Mouse (Mus musculus) cerebellum, postnatal 25 days (tissue): ENCODE data around the gene U2af2.
"Not testable (repeated sequence)": the region's sequence is repeated elsewhere in the genome, so short reads cannot be mapped to it uniquely, and the experiment has no call there.

Experiments
- DNase-seq, 2 experiments: peaks; one replicate each; pipeline ENCODE4 v3.0.0; 2021; ENCODE audit warnings: mixed read lengths in 2 of 2

The U2af2 gene

GRCm38 (mm10) chr7:5061774-5062359 lies at the start of gene U2af2:
Gene U2af2 (plus strand): TSS chr7:5062143.
- DNase-seq = peak; percentile 96 to 99

DNA sequence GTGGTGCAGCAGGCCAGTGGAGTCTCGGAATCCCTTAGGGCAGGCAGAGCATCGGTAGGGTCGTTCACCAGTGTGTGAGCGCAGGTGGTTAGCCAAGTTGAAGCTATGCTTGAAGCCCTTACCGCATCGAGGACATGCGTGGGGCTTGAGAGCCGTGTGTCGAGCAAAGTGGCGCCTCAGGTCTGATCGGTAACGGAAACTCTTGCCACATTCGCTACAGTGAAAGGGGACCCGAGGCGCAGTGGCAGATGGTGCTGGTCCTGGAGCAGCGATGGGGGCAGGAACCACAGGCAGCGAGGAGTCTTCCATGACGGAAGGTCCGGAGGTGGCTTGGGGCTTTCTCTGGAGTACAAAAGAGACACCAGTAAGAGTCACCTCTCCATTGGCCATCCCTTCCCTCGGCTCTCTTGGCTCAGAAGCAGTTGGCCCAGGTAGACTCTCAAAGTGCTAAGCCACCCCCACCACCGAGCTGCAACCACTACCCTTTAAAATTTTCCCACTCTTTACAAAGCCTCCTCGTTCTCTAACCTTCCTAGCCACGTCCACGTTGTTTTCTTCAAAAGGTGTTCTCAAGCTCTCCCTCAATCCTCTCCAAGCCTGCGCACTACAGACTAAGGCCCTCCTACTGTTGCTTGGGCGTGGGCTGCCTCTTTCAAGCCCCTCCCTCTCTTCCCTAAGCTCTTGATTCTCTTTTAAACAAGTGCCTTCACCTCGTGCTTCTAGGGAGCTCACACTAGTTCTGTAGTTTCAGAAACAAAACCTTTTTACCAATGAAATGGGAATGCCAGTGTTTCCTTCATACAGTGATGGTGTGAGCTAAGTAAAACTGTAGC lies 49.0 kb upstream of the U2af2 start:
- DNase-seq = no peak

- peak; percentile 97 for DNase-seq
These were observed 47.5 kb upstream of the U2af2 start, which contains the start of the genes Zfp524 and Fiz1 for GRCm38 (mm10) chr7:5014251-5015117. Gene Zfp524 (plus strand): TSS chr7:5014415. Gene Fiz1 (minus strand): TSS chr7:5014697.

GRCm38 (mm10) chr7:5015118-5016001 lies 46.6 kb upstream of the U2af2 start, which contains the start of gene Gm44973:
Gene Gm44973 (plus strand): TSS chr7:5015496.
- peak; percentile 93 to 96 for DNase-seq

DNA sequence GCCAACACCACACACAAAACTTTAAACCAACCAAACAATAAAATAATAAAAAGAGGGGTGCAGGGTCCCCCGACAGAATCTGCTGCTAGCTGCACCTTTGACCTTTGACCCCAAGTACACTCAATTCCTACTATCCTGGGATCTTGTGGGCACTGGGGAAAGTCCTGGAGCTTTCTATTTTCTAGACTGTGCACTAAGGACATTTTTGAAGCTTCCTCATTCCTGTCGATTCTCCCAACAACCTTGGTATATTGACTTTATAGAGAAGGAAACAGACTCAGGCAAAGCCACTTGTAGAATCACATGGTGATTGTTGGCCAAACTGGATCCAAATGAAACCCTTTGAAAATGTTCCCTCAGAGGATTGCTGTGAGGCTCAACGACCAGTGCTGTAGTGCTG lies 45.9 kb upstream of the U2af2 start:
- no peak for DNase-seq

GRCm38 (mm10) chr7:5016920-5017319 lies 45.0 kb upstream of the U2af2 start:
- no peak for DNase-seq

- DNase-seq = peak in 1 of 2 experiments; percentile 49
These were observed 44.6 kb upstream of the U2af2 start for GRCm38 (mm10) chr7:5017352-5017751.

DNA sequence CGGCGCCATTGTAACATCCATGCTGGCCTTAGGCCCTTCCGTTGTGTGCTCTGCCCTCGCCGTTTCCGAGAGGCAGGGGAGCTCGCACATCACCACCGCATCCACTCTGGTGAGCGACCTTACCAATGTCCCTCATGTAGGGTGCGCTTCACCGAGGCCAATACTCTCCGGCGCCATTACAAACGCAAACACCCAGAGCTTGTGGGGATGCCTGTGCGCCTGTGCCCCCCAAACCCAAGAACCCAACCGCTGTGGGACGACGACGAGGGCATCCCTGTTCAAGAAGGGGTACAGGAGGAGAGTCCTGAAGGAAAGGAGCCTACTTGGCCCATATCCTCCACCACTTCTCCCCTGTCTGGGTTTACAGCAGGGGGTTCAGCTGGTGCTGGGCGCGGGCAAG lies 44.0 kb upstream of the U2af2 start:
- no peak for DNase-seq

DNA sequence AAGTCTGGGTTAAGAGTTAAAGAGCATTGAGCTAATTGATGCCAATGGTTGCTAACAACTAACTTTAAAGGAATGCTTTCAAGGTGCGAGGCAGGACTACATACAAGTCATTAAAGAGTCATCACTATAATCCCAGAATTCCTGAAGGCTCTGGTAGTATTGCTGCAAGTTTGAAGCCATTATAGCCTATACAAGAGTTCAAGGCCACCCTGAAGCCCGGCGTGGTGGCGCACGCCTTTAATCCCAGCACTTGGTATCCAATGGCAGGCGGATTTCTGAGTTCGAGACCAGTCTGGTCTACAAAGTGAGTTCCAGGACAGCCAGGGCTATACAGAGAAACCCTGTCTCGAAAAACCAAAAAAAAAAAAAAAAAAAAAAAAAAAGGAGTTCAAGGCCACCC lies 42.4 kb upstream of the U2af2 start:
- DNase-seq = not testable (repeated sequence)

DNA sequence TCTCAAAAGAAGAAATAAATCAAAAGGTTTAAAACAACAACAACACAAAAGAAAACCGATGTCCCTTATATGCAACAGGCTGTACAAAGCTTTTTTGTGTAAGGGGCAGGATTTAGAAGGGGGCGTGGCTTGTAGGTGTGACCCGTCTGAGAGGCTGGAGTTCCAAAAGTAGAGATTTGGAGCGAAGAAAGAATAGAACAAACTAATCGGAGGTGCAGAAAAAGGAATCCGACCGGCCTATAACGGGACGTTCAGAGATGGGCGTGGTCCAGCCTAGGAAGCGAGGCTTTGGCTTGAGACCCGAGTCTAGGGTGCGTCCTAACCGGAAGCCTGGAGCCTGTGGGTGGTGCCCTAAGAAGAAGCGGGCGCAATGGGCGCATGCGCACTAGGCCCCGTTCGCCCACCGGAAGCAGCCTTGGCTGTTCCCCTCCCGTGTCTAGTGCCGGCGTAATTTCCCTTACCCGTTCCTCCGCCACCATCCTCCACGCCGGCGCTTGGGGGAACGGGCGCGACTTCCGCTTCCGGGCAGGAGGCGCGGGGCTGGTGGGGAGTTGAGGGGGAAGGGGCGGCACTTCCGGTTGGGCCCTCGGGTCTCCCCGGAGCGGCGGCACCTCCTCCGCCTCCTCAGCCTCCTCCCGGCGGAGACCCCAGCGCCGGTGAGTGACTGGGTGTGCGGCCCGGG lies 41.8 kb upstream of the U2af2 start, which contains the start of the genes Zfp865 and Ccdc106:
TSS of gene Zfp865 (plus strand) at position 377 of the 682 bp plus-strand sequence.
TSS of gene Ccdc106 (plus strand) at position 554 of the 682 bp plus-strand sequence.
- DNase-seq = peak; percentile 96 to 99

DNA sequence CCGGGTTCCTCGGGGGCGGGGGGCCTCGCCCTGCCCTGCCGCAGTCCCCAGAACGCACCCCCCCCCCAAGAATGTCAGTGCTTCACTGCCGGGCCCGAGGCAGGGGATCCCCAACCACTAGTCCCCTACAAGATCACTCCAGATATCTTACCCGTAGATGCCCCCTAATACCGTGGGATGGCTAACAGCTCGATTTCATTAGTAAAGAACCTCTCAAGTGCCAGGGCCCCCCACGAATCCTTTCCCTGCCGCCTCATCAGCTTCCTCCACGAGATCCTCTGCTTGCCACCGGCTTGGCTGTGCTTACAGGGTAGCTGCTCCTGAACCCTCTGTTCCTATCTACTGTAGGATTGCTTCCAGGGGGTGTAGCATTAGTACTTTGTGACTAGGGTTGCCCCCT lies 41.3 kb upstream of the U2af2 start:
- no peak for DNase-seq

DNA sequence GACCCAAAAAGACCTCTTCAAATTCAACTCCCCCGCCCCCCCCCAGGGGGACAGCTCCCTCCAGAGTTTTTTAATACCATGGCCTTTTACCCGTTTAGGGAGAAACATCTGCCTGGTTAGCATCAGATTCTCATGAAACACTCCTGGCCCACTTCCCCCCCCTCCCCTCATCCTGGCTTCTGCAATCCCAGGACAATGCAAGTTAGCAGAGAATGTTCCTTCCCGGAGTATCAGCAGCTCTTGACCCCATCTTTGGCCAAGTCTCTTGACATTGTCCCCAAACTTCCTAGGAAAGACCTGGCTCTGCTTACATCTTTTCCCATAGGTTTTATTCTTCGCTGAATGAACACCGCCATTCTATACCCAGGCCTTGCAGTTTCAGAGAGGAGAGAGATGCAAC lies 40.7 kb upstream of the U2af2 start:
- peak in 1 of 2 experiments; percentile 28 for DNase-seq

DNA sequence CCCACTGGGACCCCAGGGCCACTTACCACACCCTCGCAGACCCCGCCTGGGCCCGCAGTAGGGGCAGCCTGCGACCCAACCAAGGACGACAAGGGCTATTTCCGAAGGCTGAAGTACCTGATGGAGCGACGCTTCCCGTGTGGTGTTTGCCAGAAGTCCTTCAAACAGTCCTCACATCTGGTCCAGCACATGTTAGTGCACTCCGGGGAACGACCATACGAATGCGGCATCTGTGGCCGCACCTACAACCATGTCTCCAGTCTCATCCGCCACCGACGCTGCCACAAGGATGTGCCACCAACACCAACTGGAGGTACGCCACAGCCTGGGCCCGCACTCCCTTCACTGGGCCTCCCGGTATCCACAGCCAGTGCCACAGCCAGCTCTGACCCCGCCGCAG lies 32.4 kb upstream of the U2af2 start:
- no peak for DNase-seq

DNA sequence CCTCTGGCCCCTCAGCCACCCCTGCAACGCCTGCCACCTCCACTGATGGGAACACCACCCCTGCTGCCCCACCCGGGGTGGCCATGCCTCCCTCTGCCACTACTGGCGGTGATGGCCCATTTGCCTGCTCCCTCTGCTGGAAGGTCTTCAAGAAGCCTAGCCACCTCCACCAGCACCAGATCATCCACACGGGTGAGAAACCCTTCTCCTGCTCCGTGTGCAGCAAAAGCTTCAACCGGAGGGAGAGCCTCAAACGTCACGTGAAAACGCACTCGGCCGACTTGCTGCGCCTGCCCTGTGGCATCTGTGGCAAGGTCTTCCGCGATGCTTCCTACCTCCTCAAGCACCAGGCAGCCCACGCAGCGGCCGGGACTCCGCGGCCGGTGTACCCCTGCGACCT lies 32.0 kb upstream of the U2af2 start:
- no peak for DNase-seq

DNA sequence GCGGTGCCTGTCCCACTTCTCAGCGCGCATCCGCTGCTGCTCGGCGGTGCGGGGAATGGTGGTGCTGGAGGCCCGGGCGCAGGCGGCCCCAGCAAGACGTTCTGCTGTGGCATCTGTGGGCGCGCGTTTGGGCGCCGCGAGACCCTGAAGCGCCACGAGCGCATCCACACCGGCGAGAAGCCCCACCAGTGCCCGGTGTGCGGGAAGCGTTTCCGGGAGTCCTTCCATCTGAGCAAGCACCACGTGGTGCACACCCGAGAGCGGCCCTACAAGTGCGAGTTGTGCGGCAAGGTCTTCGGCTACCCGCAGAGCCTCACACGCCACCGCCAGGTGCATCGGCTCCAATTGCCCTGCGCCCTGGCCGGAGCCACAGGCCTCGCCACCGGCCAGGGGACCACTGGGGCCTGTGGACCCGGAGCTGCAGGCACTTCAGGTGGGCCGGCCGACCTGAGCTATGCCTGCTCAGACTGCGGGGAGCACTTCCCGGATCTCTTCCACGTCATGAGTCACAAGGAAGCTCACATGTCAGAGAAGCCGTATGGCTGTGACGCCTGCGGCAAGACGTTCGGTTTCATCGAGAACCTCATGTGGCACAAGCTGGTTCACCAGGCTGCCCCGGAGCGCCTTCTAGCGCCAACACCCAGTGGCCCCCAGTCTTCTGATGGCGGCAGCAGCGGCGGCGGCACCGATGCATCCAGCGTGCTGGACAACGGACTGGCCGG lies 31.2 kb upstream of the U2af2 start:
- DNase-seq = no peak

- DNase-seq = no peak
These were observed 30.4 kb upstream of the U2af2 start for GRCm38 (mm10) chr7:5031496-5031895.

DNA sequence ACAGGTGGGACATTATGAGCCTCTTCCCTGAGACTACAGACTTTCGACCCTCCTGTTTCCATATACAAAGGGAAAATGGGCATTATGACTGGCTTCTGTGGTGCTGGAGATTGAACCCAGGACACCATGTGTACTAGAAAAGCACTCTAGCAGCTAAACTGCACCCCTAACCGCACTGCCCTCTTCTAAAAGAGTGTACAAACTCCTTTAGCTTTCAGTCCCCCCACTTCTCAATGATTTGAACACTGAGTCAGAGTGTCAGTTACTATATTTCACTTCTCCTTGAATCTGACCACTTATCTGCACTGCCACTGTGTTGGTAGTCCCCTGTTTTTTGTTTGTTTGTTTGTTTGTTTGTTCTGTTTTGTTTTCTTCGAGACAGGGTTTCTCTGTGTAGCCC lies 28.1 kb upstream of the U2af2 start, which contains the start of gene 4632433K11Rik:
TSS of gene 4632433K11Rik (plus strand) at position 301 of the 400 bp plus-strand sequence.
- DNase-seq = no peak

DNA sequence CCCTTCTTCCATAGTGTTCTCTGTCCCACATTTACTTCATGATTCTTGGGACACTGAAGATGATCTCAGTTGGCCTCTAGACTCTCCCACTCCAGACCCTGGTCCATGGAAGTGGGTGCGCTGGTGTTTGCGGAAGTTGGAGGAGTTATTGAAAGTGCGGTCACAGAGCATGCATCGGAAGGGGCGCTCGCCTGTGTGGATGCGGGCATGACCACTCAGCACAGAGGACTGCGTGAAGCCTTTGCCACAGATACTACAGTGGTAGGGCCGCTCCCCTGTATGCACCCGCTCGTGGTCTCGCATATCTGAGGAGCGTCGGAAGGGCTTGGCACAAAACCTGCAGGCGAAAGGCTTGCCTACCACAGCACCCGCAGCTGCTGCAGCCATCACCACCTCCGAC lies 26.3 kb upstream of the U2af2 start:
- DNase-seq = no peak

DNA sequence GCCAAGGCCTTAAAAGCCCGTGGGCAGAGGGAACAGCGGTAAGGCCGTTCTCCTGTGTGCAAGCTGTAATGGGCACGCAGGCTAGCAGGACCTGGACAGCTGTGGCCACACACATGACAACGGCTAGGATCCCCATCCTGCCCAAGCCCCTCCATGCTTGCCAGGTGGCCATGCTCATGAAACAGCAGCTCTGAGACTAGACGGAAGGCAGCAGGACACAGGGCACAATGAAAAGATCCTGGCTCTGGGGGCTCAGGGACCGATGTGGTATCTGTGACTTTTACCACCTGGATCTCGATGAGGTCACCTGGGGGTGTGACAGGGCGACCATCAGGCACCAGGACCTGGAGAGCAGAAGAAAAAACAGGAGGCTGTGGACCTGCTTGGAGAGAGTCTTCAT lies 25.8 kb upstream of the U2af2 start:
- DNase-seq = no peak

- DNase-seq = no peak
These were observed 24.9 kb upstream of the U2af2 start for GRCm38 (mm10) chr7:5037026-5037425.

DNA sequence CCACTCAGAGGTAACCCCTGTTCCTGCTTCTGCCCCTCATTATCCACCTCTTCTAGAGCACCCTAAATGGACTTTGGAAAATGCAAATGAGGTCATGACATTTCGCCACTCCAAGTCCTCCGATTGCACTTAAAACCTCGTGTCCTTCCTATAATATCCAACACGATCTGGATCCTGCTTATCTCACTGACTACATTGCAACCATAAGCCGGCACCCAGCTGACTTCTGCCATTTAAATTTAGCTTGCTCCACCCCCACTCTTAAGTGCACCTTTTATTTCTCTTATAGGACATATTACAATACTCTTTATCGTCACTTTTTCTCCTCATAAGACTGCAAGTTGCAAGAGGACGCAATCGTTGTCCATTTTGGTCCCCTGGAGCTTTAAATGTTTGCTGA lies 24.5 kb upstream of the U2af2 start:
- no peak for DNase-seq
